Mouse (Mus musculus): ENCODE measurements around the gene Spint2. TPM values are rescaled to one million over a fixed set of nuclear protein-coding genes. Genes with fewer than 3 reads are reported as not detected.

The Spint2 gene
- total and polyA plus RNA-seq, 3 experiments: 4.1 to 29.1 TPM; not detected in 1

GRCm38 (mm10) chr7:29302641-29303040 lies 20.9 kb upstream of the Spint2 start:
- dilution Hi-C loops (cut with MboI; ENCODE audit: extremely low pct_ligation_motif_present, extremely low pct_unique_long_range_greater_than_20kb, low sequenced_read_pairs): no loop called here
- Histone ChIP-seq H3K4me3 (replicated peaks in 1 of 3; ENCODE audit: low read depth in 2 of 3, low read length in 2 of 3, poor library complexity in 1 of 3) (no peak overlapping the region), H3K36me3 (replicated peaks in 1 of 2; ENCODE audit: control insufficient read depth in 1 of 2, insufficient read depth in 1 of 2, low read length in 1 of 2) (no peaks in the 10 kb centered on the region), H3K27ac (ENCODE audit: insufficient read depth, low read depth) (no peak overlapping the region), H3K9me3 (replicated peaks; ENCODE audit: low read length) (peaks cover 6% of the 10 kb centered on the region), H3K79me2 (replicated peaks; ENCODE audit: control insufficient read depth, extremely low read depth, insufficient read depth, poor library complexity, severe bottlenecking) (no peaks in the 10 kb centered on the region), H3K4me1 (ENCODE audit: control insufficient read depth in 1 of 2, insufficient read depth in 2 of 2) (peaks cover 0 to 16% of the 10 kb centered on the region in 2 experiments; a peak in 2 of 4 replicates), H3K27me3 (replicated peaks) (peaks cover 72% of the 10 kb centered on the region), H3K4me2 (ENCODE audit: insufficient read depth, low read depth, poor library complexity, severe bottlenecking) (no peak overlapping the region), H3K9ac (ENCODE audit: insufficient read depth, low read depth) (no peak overlapping the region)
- DNase-seq (ENCODE audit: extremely low read depth): no peak
- TF ChIP-seq CTCF (conservative IDR thresholded peaks at IDR 0.05 in 1 of 2, IDR thresholded peaks at IDR 0.05 in 1 of 2; ENCODE audit: low read depth in 2 of 2, low read length in 2 of 2) (no peak), POLR2AphosphoS2 (IDR thresholded peaks at IDR 0.05; ENCODE audit: low read depth, low read length) (no peak), HCFC1 (IDR thresholded peaks at IDR 0.05; ENCODE audit: low read depth, low read length) (no peak), EP300 (IDR thresholded peaks at IDR 0.05; ENCODE audit: low read length) (no peak), CHD1 (IDR thresholded peaks at IDR 0.05; ENCODE audit: low read depth, low read length) (no peak), MAX (IDR thresholded peaks at IDR 0.05; ENCODE audit: low read length) (no peak), MYC (IDR thresholded peaks at IDR 0.05; ENCODE audit: low read depth, low read length) (no peak)
- in situ Hi-C loops (cut with MboI; ENCODE audit: low pct_ligation_motif_present, low pct_unique_long_range_greater_than_20kb, low sequenced_read_pairs): no loop called here

- peak; percentile 65 for DNase-seq (ENCODE audit: extremely low read depth)
- peaks cover 65% of the 10 kb centered on the region for H3K27me3 ChIP-seq (replicated peaks)
These were observed 19.4 kb upstream of the Spint2 start for GRCm38 (mm10) chr7:29301127-29301566.

GRCm38 (mm10) chr7:29296998-29297397 lies 15.3 kb upstream of the Spint2 start:
- no peaks in the 10 kb centered on the region for H3K36me3 ChIP-seq (replicated peaks in 1 of 2; ENCODE audit: control insufficient read depth in 1 of 2, insufficient read depth in 1 of 2, low read length in 1 of 2)
- DNase-seq (ENCODE audit: extremely low read depth): peak; percentile 70
- no peak overlapping the region for H3K4me3 ChIP-seq (replicated peaks in 1 of 3; ENCODE audit: low read depth in 2 of 3, low read length in 2 of 3, poor library complexity in 1 of 3)
- in situ Hi-C loops (cut with MboI; ENCODE audit: low pct_ligation_motif_present, low pct_unique_long_range_greater_than_20kb, low sequenced_read_pairs) (no loop called here), dilution Hi-C loops (cut with MboI; ENCODE audit: extremely low pct_ligation_motif_present, extremely low pct_unique_long_range_greater_than_20kb, low sequenced_read_pairs) (no loop called here)
- peaks cover 5 to 41% of the 10 kb centered on the region in 2 experiments for H3K4me1 ChIP-seq (ENCODE audit: control insufficient read depth in 1 of 2, insufficient read depth in 2 of 2)
- H3K27ac ChIP-seq (ENCODE audit: insufficient read depth, low read depth): no peak overlapping the region
- no peaks in the 10 kb centered on the region for H3K79me2 ChIP-seq (replicated peaks; ENCODE audit: control insufficient read depth, extremely low read depth, insufficient read depth, poor library complexity, severe bottlenecking)
- no peaks in the 10 kb centered on the region for H3K9me3 ChIP-seq (replicated peaks; ENCODE audit: low read length)
- H3K27me3 ChIP-seq (replicated peaks): peaks cover 32% of the 10 kb centered on the region
- H3K4me2 ChIP-seq (ENCODE audit: insufficient read depth, low read depth, poor library complexity, severe bottlenecking): no peak overlapping the region
- H3K9ac ChIP-seq (ENCODE audit: insufficient read depth, low read depth): no peak overlapping the region
- TF ChIP-seq CTCF (conservative IDR thresholded peaks at IDR 0.05 in 1 of 2, IDR thresholded peaks at IDR 0.05 in 1 of 2; ENCODE audit: low read depth in 2 of 2, low read length in 2 of 2) (peak; percentile 75 to 90), SIN3A (IDR thresholded peaks at IDR 0.05; ENCODE audit: low read length) (no peak), ZC3H11A (IDR thresholded peaks at IDR 0.05; ENCODE audit: low read depth, low read length) (peak; percentile 34; the same call in 1 of the 2 replicates), CHD2 (IDR thresholded peaks at IDR 0.05; ENCODE audit: low read length) (no peak), E2F4 (IDR thresholded peaks at IDR 0.05; ENCODE audit: insufficient replicate concordance, low read depth, low read length) (no peak), TCF12 (IDR thresholded peaks at IDR 0.05; ENCODE audit: low read depth, low read length) (no peak), MAZ (IDR thresholded peaks at IDR 0.05; ENCODE audit: low read depth, low read length) (no peak), EP300 (IDR thresholded peaks at IDR 0.05; ENCODE audit: low read length) (no peak), BHLHE40 (IDR thresholded peaks at IDR 0.05; ENCODE audit: low read depth, low read length) (peak; percentile 96), ETS1 (conservative IDR thresholded peaks at IDR 0.05; ENCODE audit: low read depth, low read length) (no peak), ELF1 (IDR thresholded peaks at IDR 0.05; ENCODE audit: low read depth, low read length) (no peak), ZMIZ1 (IDR thresholded peaks at IDR 0.05; ENCODE audit: low read depth, low read length) (no peak), RCOR1 (conservative IDR thresholded peaks at IDR 0.05; ENCODE audit: low read depth, low read length) (no peak), RAD21 (IDR thresholded peaks at IDR 0.05; ENCODE audit: low read depth, low read length) (peak; percentile 86), JUND (conservative IDR thresholded peaks at IDR 0.05; ENCODE audit: low read depth, low read length) (no peak), MAFK (IDR thresholded peaks at IDR 0.05; ENCODE audit: insufficient replicate concordance, low read length) (no peak), POLR2A (IDR thresholded peaks at IDR 0.05; ENCODE audit: low read depth, low read length) (no peak), MYC (IDR thresholded peaks at IDR 0.05; ENCODE audit: low read depth, low read length) (peak; percentile 61; the same call in 1 of the 2 replicates), UBTF (IDR thresholded peaks at IDR 0.05; ENCODE audit: low read depth, low read length) (no peak), NRF1 (IDR thresholded peaks at IDR 0.05; ENCODE audit: low read depth, low read length) (no peak), CHD1 (IDR thresholded peaks at IDR 0.05; ENCODE audit: low read depth, low read length) (no peak)

More at GRCm38 (mm10) chr7:29301127-29301566, 19.4 kb upstream of the Spint2 start:
- Histone ChIP-seq H3K4me2 (ENCODE audit: insufficient read depth, low read depth, poor library complexity, severe bottlenecking) (0 out of 2 replicates have a peak overlapping the region, but pooled peaks have one; percentile 22), H3K36me3 (replicated peaks in 1 of 2; ENCODE audit: control insufficient read depth in 1 of 2, insufficient read depth in 1 of 2, low read length in 1 of 2) (no peaks in the 10 kb centered on the region), H3K9me3 (replicated peaks; ENCODE audit: low read length) (peaks cover 6% of the 10 kb centered on the region), H3K79me2 (replicated peaks; ENCODE audit: control insufficient read depth, extremely low read depth, insufficient read depth, poor library complexity, severe bottlenecking) (no peaks in the 10 kb centered on the region), H3K27ac (ENCODE audit: insufficient read depth, low read depth) (no peak overlapping the region), H3K4me3 (replicated peaks in 1 of 3; ENCODE audit: low read depth in 2 of 3, low read length in 2 of 3, poor library complexity in 1 of 3) (no peak overlapping the region), H3K4me1 (ENCODE audit: control insufficient read depth in 1 of 2, insufficient read depth in 2 of 2) (peaks cover 0 to 7% of the 10 kb centered on the region in 2 experiments; a peak in 2 of 4 replicates), H3K9ac (ENCODE audit: insufficient read depth, low read depth) (no peak overlapping the region)
- dilution Hi-C loops (cut with MboI; ENCODE audit: extremely low pct_ligation_motif_present, extremely low pct_unique_long_range_greater_than_20kb, low sequenced_read_pairs) (no loop called here), in situ Hi-C loops (cut with MboI; ENCODE audit: low pct_ligation_motif_present, low pct_unique_long_range_greater_than_20kb, low sequenced_read_pairs) (no loop called here)
- TF ChIP-seq RAD21 (IDR thresholded peaks at IDR 0.05; ENCODE audit: low read depth, low read length) (peak; percentile 42), MAFK (IDR thresholded peaks at IDR 0.05; ENCODE audit: insufficient replicate concordance, low read length) (no peak), E2F4 (IDR thresholded peaks at IDR 0.05; ENCODE audit: insufficient replicate concordance, low read depth, low read length) (no peak), USF2 (conservative IDR thresholded peaks at IDR 0.05; ENCODE audit: low read depth, low read length) (no peak), CTCF (conservative IDR thresholded peaks at IDR 0.05 in 1 of 2, IDR thresholded peaks at IDR 0.05 in 1 of 2; ENCODE audit: low read depth in 2 of 2, low read length in 2 of 2) (peak; percentile 21 to 64; a peak in 3 of 4 replicates)
